Mouse (Mus musculus): ENCODE data around the gene Mvb12a.

DNA sequence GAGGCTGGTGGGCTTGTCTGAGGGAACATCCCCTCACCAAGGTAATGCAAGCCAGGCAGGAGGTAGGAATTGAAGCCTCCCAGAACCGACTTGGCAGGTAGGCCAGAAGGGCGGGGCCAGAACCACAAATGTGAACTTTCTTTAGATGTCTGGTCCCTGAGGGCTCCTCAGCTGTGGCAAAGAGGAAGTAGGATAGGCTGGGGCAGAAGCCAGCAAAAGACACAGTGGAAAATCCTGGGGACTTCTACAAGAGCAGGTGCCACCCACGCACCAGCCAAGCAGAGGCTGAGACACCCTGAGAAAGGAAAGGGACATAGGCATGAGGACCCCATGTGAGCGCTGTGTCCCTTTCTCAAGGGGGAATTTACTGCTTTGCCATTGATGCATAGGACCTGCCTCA, 54.1 kb downstream of the Mvb12a start:
- TF ChIP-seq POLR2A (IDR thresholded peaks at IDR 0.05; ENCODE audit: low read depth, low read length) (no peak), CTCF (conservative IDR thresholded peaks at IDR 0.05; ENCODE audit: insufficient read depth, insufficient read length, low read depth, low read length) (no peak)
